9 mouse cellular contexts compared by ENCODE assay signal in the genomic region with DNA sequence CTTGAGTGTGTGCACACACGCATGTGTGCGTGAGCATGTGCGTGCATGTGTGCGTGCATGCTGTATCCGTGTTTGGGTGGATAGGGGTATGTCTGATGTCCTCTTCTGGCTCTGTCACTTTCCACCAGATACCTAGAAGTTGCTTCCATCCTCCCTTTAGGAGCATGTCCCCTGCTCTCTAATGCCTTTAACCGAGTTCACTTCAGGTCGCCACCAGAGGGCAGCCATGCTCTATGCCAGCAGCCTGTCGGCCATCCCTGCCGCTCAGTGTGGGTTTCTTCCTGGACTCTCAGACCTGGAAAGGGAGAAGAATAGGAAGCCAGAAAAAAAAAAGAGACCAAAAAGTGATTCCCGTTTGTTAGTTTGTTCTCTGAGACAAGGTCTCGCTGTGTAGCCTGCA. TPM values are rescaled to one million over a fixed set of nuclear protein-coding genes. Genes with fewer than 3 reads are reported as not detected.
DNase-seq lines count a peak whose midpoint lies in the region; ATAC-seq lines count a peak whose summit lies in the region.
"Had no signal": no experiment of that assay in that cellular context is flagged by ENCODE, and none has a peak within 500 bp of the region (broad histone marks: within the 10 kb centered on the region; RNA-seq: fewer than 3 reads in every experiment).

No protein-coding gene starts in this region.

- DNase-seq in left cerebral cortex, adult 18-20 months (ENCODE audit: low spot score in 2 of 2) = peak; percentile 75 to 82
- DNase-seq in left cerebral cortex, adult 11 months (ENCODE audit: low spot score) = no peak
- DNase-seq in adrenal gland, postnatal 14 days = peak; percentile 89
- DNase-seq in embryonic facial prominence, embryonic 14.5 days (ENCODE audit: low spot score) = peak; percentile 85
- DNase-seq in induced T-regulatory cell, adult 2 months (ENCODE audit: low read depth) = peak; percentile 73
- DNase-seq in liver, embryonic 13.5 days = peak; percentile 37
- DNase-seq in thymus, postnatal 4 days = peak; percentile 91

- WGBS in embryonic facial prominence, embryonic 14.5 days = 21% methylated on average over 11 of the region's 11 CpGs
- WGBS in liver, embryonic 13.5 days (ENCODE audit: insufficient replicate concordance) = 23% methylated on average over 11 of the region's 11 CpGs

- H3K4me1 ChIP-seq in embryonic facial prominence, embryonic 14.5 days (ENCODE audit: control insufficient read depth, insufficient read depth, low read length) = no peaks in the 10 kb centered on the region
- H3K4me1 ChIP-seq in liver, embryonic 13.5 days (replicated peaks) = no peaks in the 10 kb centered on the region
- H3K4me1 ChIP-seq: embryonic facial prominence, embryonic 15.5 days had no signal

- H3K4me3 ChIP-seq in embryonic facial prominence, embryonic 14.5 days (ENCODE audit: low read depth, low read length) = no peak overlapping the region
- no peak overlapping the region for H3K4me3 ChIP-seq in liver, embryonic 13.5 days (replicated peaks)
- H3K4me3 ChIP-seq: embryonic facial prominence, embryonic 15.5 days had no signal

- no peak overlapping the region for H3K9ac ChIP-seq in embryonic facial prominence, embryonic 14.5 days (ENCODE audit: low read depth, low read length)
- no peak overlapping the region for H3K9ac ChIP-seq in liver, embryonic 13.5 days
- H3K9ac ChIP-seq: embryonic facial prominence, embryonic 15.5 days had no signal

- no peaks in the 10 kb centered on the region for H3K27me3 ChIP-seq in embryonic facial prominence, embryonic 14.5 days (replicated peaks; ENCODE audit: control insufficient read depth, insufficient read depth, low read length)
- H3K27me3 ChIP-seq in liver, embryonic 13.5 days = peaks cover 8% of the 10 kb centered on the region; the same call in 1 of the 2 replicates
- H3K27me3 ChIP-seq: embryonic facial prominence, embryonic 15.5 days had no signal

- H3K36me3 ChIP-seq in embryonic facial prominence, embryonic 14.5 days (ENCODE audit: control insufficient read depth, insufficient read depth, low read length) = no peaks in the 10 kb centered on the region
- no peaks in the 10 kb centered on the region for H3K36me3 ChIP-seq in liver, embryonic 13.5 days
- H3K36me3 ChIP-seq: embryonic facial prominence, embryonic 15.5 days had no signal

- no peak overlapping the region for H3K27ac ChIP-seq in embryonic facial prominence, embryonic 14.5 days (replicated peaks; ENCODE audit: low read depth, low read length)
- no peak overlapping the region for H3K27ac ChIP-seq in liver, embryonic 13.5 days
- H3K27ac ChIP-seq: embryonic facial prominence, embryonic 15.5 days had no signal

- ATAC-seq in embryonic facial prominence, embryonic 14.5 days (ENCODE audit: low read depth) = peak; percentile 80
- ATAC-seq in liver, embryonic 13.5 days (ENCODE audit: low read depth) = no peak
- 0 out of 2 replicates have a peak, but pooled peaks have one; percentile 33 for ATAC-seq in neutrophil, adult 5-6 weeks (ENCODE audit: extremely low read depth, insufficient number of reproducible peaks, low FRiP score, poor library complexity, severe bottlenecking)

- H3K9me3 ChIP-seq in embryonic facial prominence, embryonic 14.5 days (ENCODE audit: control insufficient read depth, low read length) = no peaks in the 10 kb centered on the region
- no peaks in the 10 kb centered on the region for H3K9me3 ChIP-seq in liver, embryonic 13.5 days (replicated peaks)
- H3K9me3 ChIP-seq: embryonic facial prominence, embryonic 15.5 days had no signal

- no peak overlapping the region for H3K4me2 ChIP-seq in embryonic facial prominence, embryonic 14.5 days (ENCODE audit: low read depth, low read length)
- H3K4me2 ChIP-seq in liver, embryonic 13.5 days = no peak overlapping the region
- H3K4me2 ChIP-seq: embryonic facial prominence, embryonic 15.5 days had no signal

RNA-seq across cellular contexts. Expression of gene Ece1, which starts 17.4 kb away (rescaled TPM):
- total RNA-seq in left cerebral cortex, adult 18-20 months (2021) = 10 to 100 TPM; 82.0 to 87.9 TPM
- total RNA-seq in adrenal gland, postnatal 14 days (2021) = 202 and 263 TPM in 2 replicates
- polyA plus RNA-seq in embryonic facial prominence, embryonic 14.5 days (2014; fragmentation: Nextera tagmentation; extraction: Ambion mirVana) = 57.8 and 62.1 TPM in 2 replicates
- polyA plus RNA-seq in liver, embryonic 13.5 days (2015; fragmentation: Nextera tagmentation; extraction: Ambion mirVana) = 12.3 and 14.2 TPM in 2 replicates
- total RNA-seq in neutrophil, adult 5-6 weeks (2017) = 5.7 and 5.9 TPM in 2 replicates

RNA-seq across cellular contexts. Expression of gene Alpl, which starts 48.5 kb away (rescaled TPM):
- 10 to 100 TPM; 10.0 to 11.0 TPM for total RNA-seq in left cerebral cortex, adult 18-20 months (2021)
- total RNA-seq in adrenal gland, postnatal 14 days (2021) = 16.5 and 19.0 TPM in 2 replicates
- polyA plus RNA-seq in embryonic facial prominence, embryonic 14.5 days (2014; fragmentation: Nextera tagmentation; extraction: Ambion mirVana) = 112 and 149 TPM in 2 replicates
- polyA plus RNA-seq in liver, embryonic 13.5 days (2015; fragmentation: Nextera tagmentation; extraction: Ambion mirVana) = 6.3 and 8.2 TPM in 2 replicates
- 0.74 and 1.2 TPM in 2 replicates for total RNA-seq in neutrophil, adult 5-6 weeks (2017)

Comparison
In these comparisons a context has a peak if more than half of its experiments do, and no peak if none do; other contexts are left out.
1. RNA of gene Ece1, which starts 17.4 kb away (total RNA-seq): 202 to 263 TPM in adrenal gland, postnatal 14 days and 82.0 to 87.9 TPM in left cerebral cortex, adult 18-20 months; 5.7 to 5.9 TPM in neutrophil, adult 5-6 weeks; every median in the first group is over 10 times any median in the second.